Mouse (Mus musculus): ENCODE measurements around the gene Gpr119. TPM values are rescaled to one million over a fixed set of nuclear protein-coding genes. Genes with fewer than 3 reads are reported as not detected.

The Gpr119 gene
- not detected for total RNA-seq (2021)
- long read RNA-seq, experiment 1: 0 reads
- long read RNA-seq, experiment 2, partial matches to known transcripts: 0 of 1 reads
- long read RNA-seq, experiment 2, other reads (novel, unspliced or antisense): 1 of 1 reads

DNA sequence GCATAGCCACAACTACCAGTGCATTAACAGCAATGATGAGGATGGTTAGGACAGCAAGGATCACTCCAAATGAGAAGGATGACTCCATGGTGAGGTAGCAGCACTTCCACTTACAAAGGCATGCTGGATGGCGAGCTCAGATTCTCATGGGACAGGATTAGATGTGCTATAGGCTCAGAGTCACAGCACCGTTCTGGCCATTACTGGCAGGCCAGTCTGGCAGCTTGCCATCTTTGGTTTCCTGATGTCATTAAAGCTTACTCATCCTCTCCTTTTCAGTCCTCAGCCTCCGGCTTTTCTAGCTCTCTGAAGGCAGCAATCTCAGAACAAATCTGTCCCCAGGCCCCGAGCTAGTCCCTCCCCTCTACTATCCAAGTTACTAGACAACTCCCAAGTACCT is at the start of gene Gpr119:
TSS of gene Gpr119 (minus strand) at position 308 of the 400 bp plus-strand sequence.
- peak; percentile 25 to 48 for DNase-seq (ENCODE audit: low spot score in 2 of 2)

DNA sequence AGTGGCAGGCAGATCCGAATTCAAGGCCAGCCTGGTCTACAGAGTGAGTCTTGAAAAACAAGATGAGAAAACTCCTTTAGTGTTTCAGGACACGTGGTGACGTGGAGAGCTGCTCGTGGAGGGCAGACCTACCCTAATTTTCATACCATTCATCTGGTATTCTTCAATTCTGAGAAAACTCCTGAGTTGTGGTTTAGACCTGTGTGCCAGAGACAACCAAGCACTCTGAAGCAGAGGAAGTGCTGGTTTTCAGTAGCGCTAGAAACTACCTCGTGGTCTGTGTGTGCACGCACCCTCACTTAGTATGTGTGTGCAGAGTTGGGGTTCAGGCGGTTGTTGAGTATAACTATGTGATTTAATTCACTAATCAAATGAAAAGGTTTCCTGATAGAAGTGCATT is 38.6 kb upstream of the Gpr119 start:
- no peak for DNase-seq (ENCODE audit: low spot score in 2 of 2)

DNA sequence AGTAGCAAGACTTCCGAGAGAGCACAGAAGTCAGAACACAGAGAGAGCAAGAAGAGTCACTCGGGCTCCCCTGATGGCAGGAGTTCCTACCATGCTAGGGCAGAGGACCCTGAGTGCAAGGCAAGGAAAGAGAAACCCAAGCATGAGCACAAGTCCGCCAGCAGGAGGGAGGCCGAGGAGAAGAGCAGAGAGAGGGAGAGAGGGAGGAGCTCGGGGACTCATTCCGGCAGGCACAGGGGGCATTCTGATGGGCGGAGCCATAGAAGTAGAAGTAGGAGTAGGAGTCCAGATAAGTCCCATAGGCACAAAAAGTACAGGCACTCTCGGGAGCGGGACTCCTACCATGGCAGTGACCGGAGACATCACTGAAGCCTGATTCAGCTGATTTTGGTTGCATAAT is 35.4 kb upstream of the Gpr119 start:
- DNase-seq (ENCODE audit: low spot score in 2 of 2): no peak

DNA sequence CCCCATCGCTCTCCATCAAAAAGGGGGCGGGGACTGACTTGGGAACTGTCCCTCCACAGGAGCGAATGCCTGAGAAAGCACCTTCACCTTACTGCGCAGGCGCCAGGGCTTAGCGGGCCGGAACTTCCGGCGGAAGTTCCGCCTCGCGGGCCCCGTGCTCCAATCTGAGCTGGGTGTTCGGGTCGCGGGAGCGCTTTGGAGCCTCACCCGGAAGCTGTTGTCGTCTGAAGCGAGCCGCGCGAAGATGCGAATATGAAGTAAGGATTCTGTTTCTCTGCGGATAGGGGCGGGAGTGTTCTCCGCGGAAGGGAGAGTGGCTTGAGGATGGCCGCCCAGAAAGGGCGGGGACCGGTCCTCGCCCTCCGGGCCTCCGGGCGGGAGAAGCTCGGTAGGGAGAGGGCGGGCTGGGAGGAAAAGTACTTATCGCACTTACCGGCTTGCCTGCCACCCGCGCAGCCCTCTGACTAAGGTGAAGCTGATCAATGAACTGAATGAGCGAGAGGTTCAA is 20.6 kb upstream of the Gpr119 start, which contains the start of gene Rbmx2:
TSS of gene Rbmx2 (plus strand) at position 141 of the 508 bp plus-strand sequence.
- DNase-seq (ENCODE audit: low spot score in 2 of 2): peak; percentile 77 to 82

DNA sequence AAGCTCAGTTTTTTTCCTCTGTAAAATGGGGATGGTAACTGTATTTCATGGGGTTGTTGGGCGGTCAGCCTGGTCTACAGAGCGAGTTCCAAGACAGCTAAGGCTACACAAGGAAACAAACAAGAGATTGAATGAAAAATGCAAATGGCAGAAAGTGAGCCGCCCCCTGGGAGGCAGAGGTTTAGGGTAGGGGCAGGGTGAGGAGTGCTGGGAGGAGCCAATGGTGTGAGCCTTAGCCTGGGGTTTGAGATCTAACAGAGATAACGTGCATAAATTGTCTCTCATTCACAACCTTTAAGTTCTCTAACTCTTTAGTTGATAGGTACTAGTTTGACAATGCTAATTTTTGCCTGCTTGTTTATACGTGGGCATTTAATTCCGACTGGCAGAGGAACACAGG is 20.2 kb upstream of the Gpr119 start:
- no peak for DNase-seq (ENCODE audit: low spot score in 2 of 2)

DNA sequence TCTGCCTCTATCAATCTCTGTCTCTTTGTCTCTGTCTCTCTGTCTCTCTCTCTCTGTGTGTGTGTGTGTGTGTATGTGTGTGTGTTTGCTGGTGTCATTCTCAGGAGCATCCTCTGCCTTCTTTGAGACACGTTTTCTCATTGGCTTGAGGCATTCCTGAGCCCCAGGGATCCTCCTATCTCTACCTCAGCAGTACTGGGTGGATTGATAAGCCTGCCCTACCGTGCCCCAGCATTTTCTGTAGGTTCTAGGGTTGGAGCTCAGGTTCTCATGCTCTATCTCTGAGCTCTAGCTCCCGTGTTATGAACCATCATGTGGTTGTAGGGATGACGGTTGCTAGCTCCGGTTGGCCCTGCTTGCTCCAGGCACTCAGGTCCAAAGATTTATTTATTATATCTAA is 9.6 kb upstream of the Gpr119 start:
- no peak for DNase-seq (ENCODE audit: low spot score in 2 of 2)

DNA sequence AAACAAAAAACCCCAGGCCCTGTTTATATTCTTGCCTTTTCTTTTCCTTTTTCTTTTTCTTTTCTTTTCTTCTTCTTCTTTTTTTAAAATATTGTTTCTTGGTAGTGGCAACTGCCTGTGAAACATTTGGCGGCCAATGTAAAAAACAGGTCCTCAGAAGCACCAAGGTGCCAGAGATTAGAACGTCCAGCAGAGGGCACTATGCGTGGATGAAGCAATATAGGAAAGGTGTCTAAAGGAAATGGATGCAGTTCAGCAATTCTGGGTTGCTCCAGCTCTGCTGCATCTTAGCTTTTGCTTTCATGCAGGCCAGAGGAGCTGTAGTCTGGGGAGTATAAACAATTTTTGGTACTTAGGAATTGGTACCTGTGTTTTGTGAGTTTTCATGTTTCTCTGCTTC is 9.2 kb upstream of the Gpr119 start:
- DNase-seq (ENCODE audit: low spot score in 2 of 2): peak in 1 of 2 experiments; percentile 21

DNA sequence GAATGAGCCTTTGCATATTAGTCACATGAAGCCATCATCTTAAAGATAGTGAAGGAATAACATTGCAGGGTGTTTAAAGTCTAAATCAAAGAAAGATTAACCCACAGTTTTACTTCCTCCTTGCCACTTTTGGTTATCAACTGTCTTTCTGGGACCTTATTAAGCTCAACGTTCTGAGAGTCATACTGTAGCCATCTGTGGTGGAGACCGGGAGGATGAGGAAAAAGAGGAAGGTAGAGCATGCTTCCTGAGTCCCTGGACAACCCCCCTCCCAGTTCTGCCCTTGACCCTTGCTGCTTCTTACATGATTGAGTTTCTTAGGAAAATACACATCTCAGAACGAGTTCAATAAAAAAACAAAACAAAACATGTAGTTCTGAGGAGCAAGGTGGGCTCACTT is 2.6 kb downstream of the Gpr119 start:
- no peak for DNase-seq (ENCODE audit: low spot score in 2 of 2)

DNA sequence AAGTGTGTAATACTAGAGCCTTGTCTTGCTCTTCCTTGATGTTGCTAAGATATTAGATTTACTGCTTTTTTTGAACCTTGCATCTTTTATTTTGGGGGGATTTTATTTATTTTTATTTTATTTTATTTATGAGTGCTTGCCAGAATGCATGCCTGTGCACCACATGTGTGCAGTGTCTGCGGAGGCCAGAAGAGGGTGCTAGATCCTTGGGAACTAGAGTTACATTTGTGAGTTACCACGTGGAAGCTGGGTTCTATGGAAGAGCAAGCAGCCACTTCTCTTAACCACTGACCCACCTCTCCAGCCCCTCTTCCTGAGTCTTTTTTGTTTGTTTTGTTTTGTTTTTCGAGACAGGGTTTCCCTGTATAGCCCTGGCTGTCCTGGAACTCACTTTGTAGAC is 4.7 kb downstream of the Gpr119 start:
- no peak for DNase-seq (ENCODE audit: low spot score in 2 of 2)

DNA sequence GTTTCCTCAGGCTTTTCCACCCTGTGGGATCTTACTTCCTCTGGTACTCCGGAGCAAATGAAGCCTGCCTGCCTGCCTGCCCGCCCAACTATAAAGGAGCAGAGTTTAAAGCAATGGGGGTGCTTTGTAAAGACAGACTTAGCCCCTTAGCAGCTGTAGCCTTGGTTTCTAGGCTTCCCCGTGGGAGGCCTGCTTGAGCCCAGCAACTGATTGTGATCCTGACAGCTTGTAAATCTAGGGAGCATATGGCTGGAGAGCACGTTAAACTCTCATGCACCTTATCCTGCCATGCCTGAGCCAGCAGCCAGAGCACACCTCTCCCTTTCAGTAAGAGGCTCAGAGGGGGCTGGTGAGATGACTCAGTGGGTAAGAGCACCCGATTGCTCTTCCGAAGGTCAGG is 7.5 kb downstream of the Gpr119 start:
- DNase-seq (ENCODE audit: low spot score in 2 of 2): no peak

DNA sequence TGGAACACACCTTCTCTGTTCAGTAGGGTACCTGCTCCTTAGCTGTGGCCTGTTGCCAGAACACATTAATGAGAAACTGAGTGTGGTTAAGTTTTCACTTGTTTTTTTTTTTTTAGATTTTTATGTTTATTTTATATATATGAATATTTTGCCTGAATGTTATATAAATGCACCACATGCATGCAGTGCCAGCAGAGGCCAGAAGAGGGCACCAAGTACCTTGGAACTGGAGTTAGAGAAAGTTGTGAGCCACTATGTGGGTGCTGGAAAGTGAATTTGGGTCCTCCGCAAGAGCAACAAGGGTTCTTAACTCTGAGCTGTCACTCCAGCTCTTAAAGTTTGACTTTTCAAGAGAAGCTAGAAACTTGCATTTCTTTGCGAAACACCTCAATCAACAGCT is 30.2 kb downstream of the Gpr119 start:
- peak; percentile 17 to 22 for DNase-seq (ENCODE audit: low spot score in 2 of 2)

DNA sequence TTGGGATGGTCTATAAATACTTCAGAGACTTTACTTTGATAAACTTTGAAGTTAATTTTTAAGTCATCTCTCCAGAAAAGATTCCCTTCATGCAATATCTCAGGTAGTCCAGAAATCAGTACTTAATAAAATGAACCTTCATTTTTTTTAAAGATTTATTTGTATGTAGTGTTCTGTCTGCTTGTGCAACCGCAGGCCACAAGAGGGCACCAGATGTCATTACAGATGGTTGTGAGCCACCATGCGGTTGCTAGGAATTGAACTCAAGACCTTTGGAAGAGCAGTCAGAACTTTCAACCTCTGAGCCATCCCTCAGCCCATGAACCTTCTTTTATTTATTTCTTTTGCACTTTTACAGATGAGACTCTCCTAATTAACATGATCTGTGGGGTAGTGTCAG is 37.2 kb downstream of the Gpr119 start:
- no peak for DNase-seq (ENCODE audit: low spot score in 2 of 2)

DNA sequence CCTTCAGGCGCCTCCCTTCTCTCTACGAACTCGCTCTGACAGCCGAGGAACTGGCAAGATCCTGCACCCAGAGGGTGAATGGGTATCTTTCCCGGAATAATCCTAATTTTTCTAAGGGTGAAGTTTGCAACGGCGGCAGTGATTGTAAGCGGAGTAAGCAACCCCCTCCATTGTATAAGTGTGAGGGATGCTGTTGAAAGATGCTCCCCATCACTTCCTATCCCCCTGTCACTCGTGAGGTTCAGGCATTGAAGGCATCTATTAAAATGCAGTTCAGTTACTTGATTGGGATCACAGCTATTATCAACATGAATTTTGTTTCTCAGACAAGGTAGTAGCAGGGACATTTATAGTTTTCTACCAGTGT is 50.2 kb downstream of the Gpr119 start:
- DNase-seq (ENCODE audit: low spot score in 2 of 2): no peak

DNA sequence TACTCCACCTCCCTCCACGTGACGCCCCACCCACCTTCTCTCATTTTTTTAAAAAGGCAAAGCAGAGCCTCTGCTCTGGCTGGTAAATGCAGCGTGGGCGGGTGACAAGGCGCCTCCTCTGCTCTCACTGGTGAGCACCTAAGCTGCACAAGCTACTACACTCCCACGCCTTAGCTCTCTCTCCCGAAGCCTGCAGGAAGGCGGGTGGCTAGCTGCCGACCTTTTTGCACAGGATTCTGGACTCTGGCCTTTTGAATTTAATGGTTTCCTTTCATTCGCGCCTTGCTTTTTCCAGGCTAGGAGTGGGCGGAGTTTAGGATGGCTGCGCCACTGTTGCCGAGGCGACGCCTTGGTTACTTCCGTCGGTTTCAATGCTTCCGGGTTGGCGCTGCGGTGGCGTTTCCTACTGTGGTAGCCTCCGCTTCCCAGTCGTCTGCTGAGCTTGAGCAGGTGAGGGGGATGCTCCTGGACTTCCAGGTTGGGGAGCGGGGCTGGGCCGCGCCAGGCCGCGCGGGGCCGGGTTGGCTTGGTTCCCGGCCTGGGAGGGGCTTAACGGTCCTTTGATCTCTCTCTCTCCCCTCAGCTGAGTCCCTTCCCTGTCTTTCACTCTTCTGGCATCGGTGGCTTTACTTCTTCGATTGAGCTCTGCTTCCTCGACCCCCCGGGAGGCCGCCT is 50.8 kb downstream of the Gpr119 start, which contains the start of gene Slc25a14:
TSS of gene Slc25a14 (plus strand) at position 35 of the 675 bp plus-strand sequence.
- peak; percentile 56 to 62 for DNase-seq (ENCODE audit: low spot score in 2 of 2)

DNA sequence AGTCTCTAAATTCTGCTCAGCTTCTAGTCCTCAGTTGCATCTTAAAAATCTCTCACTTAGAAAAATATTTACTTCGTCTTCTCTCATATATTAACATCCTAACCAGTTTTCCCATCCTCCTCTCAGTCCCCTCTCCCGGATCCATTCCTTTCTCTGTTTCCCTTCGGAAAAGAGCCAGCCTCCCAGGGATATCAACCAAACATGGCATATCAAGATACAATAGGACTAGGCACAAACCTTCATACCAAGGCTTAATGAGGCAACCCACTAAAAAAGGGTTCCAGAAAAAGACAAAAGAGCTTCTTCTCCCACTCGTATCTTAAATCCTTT is 51.3 kb downstream of the Gpr119 start:
- DNase-seq (ENCODE audit: low spot score in 2 of 2): no peak

Small RNA genes within 50 kb of the gene (microRNA-seq; reads per million reads assigned to microRNA genes)
- gene Gm27828 (ENCODE audit: borderline number of aligned reads in 2 of 2): 0 reads per million in 2 experiments

Other genes starting within 250 kb of the Gpr119 start
- 10 to 100 TPM in 1 of 2 experiments, 1 to 10 TPM in 1; 9.9 to 14.6 TPM for gene Elf4, start 211.3 kb downstream of the Gpr119 start, total RNA-seq (2021)
- gene Aifm1, start 160.9 kb downstream of the Gpr119 start, total RNA-seq (2021): 100 to 1,000 TPM; 142 to 233 TPM
- 10 to 100 TPM in 1 of 2 experiments, 1 to 10 TPM in 1; 8.2 to 47.1 TPM for gene Rab33a, start 155.2 kb downstream of the Gpr119 start, total RNA-seq (2021)
- 10 to 100 TPM in 1 of 2 experiments, 1 to 10 TPM in 1; 7.9 to 10.3 TPM for gene Zfp280c, start 80.0 kb downstream of the Gpr119 start, total RNA-seq (2021)
- 10 to 100 TPM; 10.1 to 13.0 TPM for gene Slc25a14, start 51.1 kb downstream of the Gpr119 start, total RNA-seq (2021)
- 1 to 10 TPM; 2.1 to 2.3 TPM for gene Rbmx2, start 20.5 kb upstream of the Gpr119 start, total RNA-seq (2021)
- not detected for gene Gm595, start 203.2 kb upstream of the Gpr119 start, total RNA-seq (2021)

All from adrenal gland, adult 18-20 months (tissue).